Mouse (Mus musculus) 3134 (cell line): ENCODE measurements around the gene Gsta4.
"Not testable (repeated sequence)": the region's sequence is repeated elsewhere in the genome, so short reads cannot be mapped to it uniquely, and the experiment has no call there.

Experiments used
- DNase-seq: peaks from one replicate; pipeline ENCODE4 v3.0.0-alpha.2; 2011; ENCODE audit warnings: low spot score; ENCODE audit not compliant: insufficient read length; ENCODE audit errors: extremely low read depth

The Gsta4 gene

DNA sequence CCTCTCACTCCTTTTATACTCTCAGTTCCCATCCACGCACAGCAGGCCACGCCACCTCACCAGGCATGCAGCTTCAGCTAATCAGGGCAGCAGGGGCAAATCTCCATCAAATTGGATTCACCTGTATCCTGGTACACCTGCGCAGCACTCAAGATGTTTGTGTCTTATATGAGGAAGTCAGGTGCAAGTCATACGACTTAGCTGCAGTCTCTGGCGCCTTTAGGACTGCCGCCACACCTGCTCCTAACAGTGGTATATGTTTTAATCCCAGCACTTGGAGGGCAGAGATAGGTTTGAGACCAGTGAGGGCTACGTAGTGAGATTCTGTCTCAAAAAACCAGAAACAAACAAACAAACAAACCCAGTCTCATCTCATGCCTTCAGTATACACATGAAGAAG lies at the start of gene Gsta4:
Gene Gsta4 (plus strand): TSS at position 301 of the 400 bp plus-strand sequence.
- DNase-seq: not testable (repeated sequence)

DNA sequence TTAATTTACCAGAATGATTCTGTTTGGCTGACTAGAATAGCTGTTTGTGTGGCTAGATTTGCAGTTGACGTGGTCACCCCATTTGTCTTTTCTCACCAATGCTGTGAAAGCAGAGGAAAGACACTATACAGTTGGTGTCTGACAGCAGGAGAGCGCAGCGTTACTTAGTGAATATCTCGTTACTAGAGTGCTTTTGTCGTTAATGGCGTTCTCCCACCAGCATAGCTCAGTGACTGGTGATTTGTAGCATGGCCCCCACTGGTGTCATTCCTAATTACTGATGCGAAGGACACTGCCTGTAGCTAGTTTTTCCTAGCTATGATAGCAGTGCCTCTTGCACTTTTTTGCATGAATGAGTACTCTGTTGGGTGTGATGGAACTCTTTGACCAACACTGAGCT lies 46.9 kb upstream of the Gsta4 start:
- no peak for DNase-seq

DNA sequence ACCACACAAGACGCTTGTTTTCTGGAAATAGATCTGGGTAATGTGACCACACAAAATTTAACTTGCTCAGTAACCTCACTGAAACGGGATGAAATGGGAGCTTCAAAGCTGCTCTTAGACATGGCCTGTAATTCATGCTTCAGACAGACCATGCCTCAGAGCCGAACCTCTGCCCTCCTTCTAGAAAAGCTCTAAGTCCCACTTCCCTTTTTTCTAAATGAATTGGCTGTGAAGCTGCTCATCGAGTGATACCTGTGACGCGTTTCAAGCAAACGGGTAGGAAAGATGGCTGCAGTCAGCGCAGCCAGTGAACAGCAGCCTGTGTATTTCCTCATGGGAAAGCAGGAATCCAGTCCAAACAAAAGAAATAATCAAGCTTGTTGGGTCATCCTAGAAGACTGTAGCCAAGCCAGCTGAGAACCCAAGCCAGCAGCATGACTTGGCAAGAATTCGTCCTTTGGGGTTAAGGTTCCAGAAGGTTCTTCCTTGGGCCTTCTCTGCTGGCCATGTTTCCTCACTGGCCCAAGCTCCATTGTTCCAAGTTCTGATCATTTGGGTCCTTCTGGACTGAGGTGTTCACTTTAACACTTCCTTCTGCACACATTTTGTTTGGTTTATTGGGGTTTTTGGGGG lies 44.4 kb upstream of the Gsta4 start:
- DNase-seq: no peak

DNA sequence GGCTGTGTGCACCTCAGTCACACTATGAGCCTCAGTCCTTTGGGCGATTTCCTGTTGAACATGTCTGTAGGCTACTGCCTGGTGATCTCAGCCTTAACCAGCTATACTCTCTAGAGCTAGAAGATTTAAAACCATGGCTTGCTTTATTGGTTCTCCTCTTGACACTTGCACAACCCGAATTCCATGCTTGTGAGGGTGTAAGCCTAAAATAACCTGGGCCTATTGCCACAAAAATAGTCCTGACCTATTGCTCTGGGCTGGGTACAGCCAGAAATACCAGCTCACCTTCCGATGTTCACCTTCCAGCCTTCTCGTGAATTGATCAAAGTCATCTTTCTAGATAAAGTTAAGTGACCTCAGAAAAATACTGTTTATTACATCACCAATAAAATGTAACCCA lies 43.1 kb upstream of the Gsta4 start:
- peak; percentile 23 for DNase-seq

DNA sequence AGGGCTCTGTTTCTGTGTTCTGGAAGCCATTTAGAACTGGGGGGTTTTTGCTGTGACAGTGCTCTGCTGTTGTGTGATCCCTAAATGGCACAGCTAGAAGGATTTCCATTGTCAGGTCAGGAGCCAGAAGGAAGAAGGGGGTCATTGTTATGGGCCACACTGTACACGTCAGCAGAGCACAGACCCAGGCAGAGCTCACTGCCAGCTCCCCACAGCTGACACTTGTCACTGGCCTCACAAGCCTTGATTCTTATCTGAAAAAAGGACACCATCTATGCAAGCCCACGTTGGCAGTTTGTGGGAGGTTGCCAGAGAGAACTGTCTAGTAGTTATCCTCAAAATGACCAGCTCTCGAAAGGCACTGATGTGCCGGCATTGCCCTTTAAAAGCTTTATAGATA lies 36.5 kb upstream of the Gsta4 start:
- no peak for DNase-seq

DNA sequence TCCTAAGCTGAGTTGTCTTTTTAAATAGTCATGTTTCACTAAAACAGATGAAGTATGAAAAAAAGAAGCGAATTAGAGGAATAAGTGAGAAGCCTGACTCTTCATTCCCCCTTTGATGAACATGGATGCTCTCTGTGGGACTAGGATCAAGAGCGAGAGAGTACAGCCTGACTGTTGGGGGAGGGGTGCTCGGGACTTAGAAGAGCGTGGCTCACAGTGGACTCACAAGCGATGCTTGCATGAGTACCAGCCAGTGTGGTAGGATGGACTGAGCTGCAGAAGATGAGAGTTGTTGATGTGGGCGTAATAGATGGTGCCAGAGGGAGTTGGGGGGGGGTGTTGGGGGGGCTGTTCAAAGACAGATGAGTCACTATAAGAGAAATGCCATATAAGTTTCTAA lies 35.9 kb upstream of the Gsta4 start:
- DNase-seq: no peak

DNA sequence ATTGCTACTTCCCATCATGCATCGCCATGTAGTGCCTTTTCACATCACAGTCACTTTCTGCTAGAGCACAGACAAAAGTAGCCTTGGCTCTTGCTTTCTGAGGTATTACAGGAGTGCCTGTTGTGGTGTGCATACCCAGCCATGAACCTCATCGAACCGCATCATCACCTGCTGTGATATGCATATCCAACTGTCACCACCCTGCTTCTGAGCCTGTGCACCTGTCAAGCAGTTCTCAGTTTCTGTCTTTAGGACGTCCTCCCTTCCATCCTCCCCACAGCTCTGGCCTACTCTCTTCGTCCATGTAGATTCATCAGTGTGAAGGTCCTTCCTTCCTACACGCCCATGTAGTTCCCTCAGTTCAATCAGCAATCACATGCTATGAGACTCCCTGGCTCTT lies 34.4 kb upstream of the Gsta4 start:
- DNase-seq: no peak

DNA sequence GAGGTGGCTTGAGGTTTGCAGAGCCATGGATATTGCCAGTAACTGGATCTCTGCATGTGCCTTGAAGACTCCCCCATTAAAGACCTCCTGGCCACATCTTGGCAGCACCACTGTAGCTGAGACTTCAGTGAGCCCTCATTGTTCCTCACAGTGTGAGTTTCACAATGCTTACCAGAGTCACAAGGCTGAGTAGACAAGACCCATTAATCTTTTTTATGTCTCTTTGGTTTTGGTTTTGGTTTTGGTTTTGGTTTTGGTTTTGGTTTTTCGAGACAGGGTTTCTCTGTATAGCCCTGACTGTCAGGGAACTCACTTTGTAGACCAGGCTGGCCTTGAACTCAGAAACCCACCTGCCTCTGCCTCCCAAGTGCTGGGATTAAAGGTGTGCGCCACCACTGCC lies 32.8 kb upstream of the Gsta4 start:
- DNase-seq: peak; percentile 13

DNA sequence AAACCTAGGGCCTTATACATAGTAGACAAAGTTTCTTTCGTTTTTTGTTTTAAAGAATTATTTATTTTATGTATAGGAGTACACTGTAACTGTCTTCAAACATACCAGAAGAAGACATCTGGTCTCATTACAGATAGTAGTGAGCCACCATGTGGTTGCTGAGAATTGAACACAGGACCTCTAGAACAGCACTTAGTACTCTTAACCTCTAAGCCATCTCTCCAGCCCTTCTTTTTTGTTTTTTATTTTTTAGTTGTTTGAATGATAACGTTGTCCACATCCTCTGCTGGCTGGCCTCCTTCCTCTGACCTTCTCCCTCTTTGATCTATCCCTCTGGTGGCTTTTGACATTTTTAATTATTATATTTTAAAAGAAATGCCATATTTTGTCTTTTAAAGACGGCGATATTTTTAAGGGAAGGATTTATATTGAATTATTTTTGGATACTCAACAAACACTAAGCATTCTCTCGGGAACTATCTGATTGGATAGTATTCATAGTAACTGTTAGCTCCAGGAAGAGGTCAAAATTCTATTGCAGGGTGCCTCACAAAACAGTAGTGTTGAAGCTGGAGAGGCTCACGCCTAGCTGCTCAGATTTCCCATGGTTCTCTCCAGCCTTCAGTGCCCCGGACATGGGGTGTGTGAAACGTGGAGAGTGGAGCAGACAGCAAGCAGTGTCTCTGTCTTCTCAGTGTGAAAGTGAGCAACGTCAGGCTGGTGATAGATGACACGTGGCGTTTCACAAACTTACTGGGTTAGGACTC lies 28.2 kb upstream of the Gsta4 start:
- no peak for DNase-seq

DNA sequence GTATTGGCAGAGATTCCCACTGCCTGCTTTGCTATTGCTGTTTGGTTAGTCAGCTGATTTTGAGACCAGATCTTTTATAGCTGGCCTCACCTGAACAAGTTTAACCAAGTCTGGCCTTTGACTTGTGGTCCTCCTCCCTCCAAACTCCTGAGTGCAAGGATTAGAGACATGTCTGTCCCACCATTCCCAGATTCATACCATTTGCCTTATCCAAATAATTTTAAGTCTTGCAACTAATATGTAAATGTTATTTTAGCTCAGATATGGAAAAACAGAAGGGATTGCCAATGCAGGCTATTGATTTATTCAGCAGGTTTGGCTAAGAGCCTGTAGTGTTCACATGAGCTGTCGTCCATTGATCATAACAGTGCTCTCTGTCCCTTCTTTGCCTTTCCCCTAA lies 25.4 kb upstream of the Gsta4 start:
- no peak for DNase-seq

DNA sequence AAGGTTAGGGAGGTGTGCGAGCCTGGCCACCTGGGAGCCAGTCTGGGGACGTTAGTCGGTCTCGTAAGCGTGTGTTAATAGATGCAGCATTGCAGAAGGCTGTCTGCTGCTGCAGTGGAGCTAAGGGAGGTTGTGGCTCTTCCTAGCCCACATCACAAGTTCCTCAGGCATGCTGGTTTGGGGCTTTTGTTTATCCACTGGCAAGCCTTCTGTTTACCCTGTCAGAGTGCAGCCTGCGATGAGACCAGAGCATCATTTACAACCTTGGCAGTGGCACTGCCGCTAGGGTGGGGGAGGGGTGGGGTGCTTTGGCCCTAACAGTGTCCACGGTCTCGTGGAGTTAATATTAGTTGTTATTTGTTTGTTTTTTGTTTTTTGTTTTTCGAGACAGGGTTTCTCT lies 19.3 kb upstream of the Gsta4 start:
- DNase-seq: no peak

DNA sequence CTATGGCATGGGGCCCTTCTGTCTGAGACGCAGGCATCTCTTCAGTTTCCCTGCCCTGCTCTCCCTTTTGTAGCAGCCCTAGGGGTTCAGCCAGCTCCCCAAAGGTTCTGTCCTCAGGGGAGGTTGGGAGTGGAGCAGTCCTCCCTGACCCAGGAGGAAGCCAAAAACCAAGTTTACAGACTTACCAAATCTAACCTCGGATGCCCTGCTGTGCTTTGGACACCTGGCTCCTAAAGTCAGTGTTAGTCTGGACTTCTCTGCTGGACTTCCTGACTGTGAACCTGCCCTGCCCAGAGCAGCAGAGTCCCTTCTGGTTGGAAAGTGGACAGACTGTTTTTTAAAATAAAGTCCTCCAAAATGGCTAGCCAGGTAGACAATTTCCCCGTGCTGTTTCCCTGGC lies 17.8 kb upstream of the Gsta4 start:
- no peak for DNase-seq

DNA sequence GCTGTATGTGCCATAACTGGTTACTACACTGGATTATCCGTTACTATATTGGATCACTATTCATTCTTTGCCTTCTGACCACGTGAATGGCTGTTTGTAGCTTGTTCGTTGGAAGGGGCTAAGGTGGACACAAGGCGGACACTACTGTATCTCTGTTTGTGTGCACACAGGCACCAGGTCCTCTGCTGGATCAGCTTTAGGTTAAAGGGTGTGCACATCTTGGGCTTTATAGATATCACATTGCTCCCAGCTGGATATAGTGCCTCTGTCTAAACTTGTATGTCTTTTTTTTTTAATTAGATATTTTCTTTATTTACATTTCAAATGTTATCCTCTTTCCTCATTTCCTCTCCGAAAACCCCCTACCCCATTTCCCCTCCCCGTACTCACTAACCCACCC lies 17.1 kb upstream of the Gsta4 start:
- no peak for DNase-seq

DNA sequence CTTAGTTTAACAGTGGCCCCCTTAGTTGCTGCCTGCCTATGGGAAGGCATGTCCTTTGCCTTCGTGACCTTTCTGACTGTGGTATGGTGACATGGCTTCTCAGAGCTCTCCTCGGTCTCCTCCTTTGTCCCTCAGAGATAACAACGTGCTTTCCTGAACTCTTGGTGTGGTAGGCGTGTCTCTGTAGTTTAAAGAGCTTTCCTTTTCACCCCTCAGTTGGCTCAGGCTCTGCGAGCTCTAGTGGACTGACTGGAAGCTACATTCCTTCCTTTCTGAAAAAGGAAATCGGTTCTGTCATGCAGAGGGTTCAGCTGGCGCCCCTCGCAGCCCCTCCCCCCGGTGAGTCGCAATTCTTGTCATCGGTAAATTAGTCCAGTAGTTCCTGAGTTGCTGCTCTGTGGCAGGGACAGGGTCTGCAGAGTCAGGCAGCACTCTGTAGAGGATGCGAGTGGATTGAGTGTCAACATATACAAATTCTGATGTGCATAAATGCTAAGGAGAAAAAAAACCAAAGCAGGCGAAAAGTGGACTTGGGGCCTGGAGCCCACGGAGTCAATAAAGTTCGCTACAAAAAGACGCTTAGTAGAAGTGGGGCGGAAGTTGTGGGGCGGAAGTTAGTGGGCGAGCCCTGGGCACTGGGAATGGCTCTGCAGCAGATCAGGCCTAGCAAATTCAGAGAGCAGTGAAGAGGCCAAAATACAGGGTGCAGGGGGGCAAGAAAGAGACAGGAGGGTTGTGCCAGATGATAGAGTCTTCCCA lies 15.7 kb upstream of the Gsta4 start:
- DNase-seq: no peak

DNA sequence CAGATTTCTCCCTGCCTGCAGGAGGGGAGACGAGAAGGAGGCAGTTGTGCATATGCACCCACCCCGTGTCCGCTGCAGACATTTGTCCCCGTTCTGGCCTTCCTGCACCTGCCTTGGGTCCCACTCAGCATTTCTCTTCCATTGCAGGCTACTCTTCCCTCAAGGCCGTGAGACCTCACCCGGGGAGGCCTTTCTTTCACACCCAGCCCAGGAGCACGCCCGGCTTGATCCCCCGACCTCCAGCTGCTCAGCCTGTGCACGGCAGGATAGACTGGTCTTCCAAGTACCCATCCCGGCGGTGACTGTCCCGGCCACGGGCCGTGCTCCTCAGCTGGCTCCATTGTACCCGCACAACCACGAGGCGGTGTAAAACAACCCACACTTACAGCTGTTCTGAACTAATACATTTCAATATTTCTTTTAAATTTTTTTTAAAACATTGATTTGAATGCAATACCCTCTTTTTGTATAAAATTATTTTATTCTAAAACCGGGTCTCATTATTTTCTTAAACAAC lies 15.1 kb upstream of the Gsta4 start:
- DNase-seq: no peak

DNA sequence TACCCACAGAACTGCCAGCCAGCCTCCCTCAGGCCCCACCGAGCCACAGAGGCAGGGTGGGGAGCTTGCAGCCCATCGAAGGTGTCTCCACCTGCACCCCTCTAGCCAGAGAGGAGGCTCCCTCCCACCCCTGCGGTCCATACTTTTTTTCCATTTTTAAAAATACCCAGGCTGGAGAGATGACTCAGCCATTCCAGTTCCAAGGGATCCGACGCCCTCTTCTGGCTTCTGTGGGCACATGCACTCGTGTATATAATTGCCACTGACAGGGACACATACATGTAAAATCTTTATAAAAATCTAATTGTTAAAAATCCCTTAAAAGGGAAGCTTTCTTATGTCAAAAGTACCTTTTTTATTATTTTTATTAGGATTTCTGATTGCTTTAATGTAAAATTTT lies 13.7 kb upstream of the Gsta4 start:
- peak; percentile 15 for DNase-seq

DNA sequence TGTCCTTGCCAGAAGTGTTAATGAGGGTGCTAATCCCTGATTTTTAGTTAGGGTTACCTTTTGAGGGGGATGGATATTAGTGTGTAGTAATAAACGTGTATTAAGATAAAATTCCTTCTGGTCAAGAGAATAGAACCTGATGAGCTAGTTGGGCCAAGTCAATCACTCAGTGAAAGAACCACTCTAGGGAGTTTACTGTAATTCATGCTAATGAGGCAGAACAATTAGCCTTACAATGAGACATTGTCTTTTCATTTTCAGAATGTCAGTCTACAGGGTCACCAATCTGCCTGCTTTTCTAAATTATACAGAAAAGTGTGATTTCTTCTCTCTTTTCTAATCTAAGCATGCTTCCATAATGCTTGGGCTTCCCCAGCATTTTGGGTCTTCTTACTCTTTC lies 8.6 kb upstream of the Gsta4 start:
- DNase-seq: no peak

DNA sequence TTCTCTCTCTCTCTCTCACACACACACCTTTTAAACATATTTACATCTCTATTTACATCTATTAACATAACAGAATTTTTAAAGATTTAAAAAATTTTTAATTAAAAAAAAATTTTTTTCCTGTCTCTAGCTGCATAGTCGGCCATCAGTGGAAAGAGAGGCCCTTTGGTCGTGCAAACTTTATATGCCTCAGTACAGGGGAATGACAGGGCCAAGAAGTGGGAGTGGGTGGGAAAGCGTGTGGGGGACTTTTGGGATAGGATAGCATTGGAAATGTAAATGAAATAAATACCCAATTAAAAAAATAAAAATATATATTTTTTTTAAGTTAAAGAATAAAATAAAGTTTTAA lies 7.7 kb upstream of the Gsta4 start:
- DNase-seq: not testable (repeated sequence)

DNA sequence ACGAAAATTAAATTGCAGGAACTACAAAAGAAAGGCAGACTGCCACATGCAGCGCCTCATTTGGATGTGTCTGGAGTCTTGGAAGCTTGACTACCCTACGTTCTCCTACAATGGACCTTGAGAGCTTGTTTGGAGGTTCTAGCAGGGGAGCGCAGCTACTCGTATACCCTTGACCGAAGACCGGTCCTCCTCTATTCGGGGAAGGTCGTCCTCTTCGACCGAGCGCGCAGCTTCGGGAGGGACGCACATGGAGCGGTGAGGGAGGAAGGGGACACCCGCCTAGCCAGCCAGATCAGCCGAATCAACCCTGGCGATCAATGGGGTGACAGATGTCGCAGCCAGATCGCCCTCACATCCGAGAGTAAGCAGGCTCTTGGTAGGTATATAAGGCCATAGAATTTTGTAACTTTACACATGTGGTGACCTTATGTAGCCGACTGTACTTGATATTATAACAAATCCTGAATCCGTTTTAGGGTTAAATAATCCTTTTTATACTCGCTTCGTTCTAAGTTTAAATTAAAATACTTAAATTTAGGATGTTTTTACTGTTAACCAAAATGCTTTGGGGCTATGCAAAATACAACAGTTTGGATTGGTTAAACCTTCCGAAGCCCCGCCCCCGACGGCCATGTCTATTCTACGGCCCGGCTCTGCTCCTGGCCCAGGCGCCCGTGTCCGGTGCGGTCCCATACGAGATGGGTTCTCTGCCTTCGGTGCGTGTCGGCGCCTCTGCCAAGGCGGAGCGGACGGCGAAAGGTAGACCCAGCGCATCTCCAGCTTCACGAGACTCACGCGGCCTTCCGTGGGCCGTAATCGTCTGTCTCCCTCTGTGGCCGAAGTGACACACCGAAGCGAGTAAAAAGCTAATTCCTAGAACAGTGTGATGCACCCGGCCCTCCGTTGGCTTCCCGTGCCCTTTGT lies 7.0 kb upstream of the Gsta4 start:
- DNase-seq: peak; percentile 89

DNA sequence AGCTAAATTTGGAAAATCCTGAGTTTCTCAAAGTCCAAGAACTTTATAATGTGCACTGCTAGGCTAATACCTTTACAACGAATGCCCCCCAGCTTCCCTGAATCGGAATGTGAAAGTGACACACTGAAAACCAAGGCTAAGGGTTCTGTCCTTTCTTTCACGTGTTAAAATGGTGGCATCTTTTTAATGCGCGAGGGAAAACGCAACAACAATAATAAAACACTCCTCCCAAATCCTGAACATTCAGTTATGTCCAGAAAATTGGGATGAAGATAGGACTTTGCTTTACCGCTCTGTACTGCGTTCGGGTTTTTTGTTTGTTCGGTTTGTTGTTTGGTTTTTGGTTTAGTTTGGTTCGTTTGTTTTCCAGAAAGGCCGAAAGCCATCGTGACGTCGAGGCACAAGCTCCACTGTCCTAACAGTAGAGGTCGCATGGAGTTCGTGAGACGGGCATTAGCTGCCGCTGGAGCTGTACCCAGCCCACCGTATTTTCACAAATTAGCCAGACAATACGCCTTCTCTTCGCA lies 6.3 kb upstream of the Gsta4 start:
- peak; percentile 64 for DNase-seq
